Mouse (Mus musculus) fibroblast of lung, adult 2 months (primary cell): ENCODE results near the gene Ptar1.
"Not testable (repeated sequence)": the region's sequence is repeated elsewhere in the genome, so short reads cannot be mapped to it uniquely, and the experiment has no call there.

Experiments used
- DNase-seq: peaks from one replicate; pipeline ENCODE4 v3.0.0-alpha.2; 2011; ENCODE audit warnings: low read depth

The Ptar1 gene

GRCm38 (mm10) chr19:23687296-23688021 is at the start of gene Ptar1:
TSS of gene Ptar1 (plus strand) at chr19:23687429.
- peak; percentile 40 for DNase-seq

GRCm38 (mm10) chr19:23643819-23644218 is 43.4 kb upstream of the Ptar1 start:
- DNase-seq, result no peak

- DNase-seq, result no peak
Measured at GRCm38 (mm10) chr19:23645347-23645746, 41.9 kb upstream of the Ptar1 start.

GRCm38 (mm10) chr19:23647308-23647707 is 39.9 kb upstream of the Ptar1 start:
- DNase-seq, result no peak

- no peak for DNase-seq
Measured at GRCm38 (mm10) chr19:23652644-23653043, 34.6 kb upstream of the Ptar1 start, which contains the start of gene 1700028P14Rik. TSS of gene 1700028P14Rik (minus strand) at chr19:23652812.

GRCm38 (mm10) chr19:23653154-23653553 is 34.1 kb upstream of the Ptar1 start:
- no peak for DNase-seq

GRCm38 (mm10) chr19:23657261-23657932 is 29.8 kb upstream of the Ptar1 start:
- no peak for DNase-seq

- no peak for DNase-seq
Measured at GRCm38 (mm10) chr19:23658350-23658749, 28.9 kb upstream of the Ptar1 start.

- DNase-seq, result no peak
Measured at GRCm38 (mm10) chr19:23664083-23664482, 23.1 kb upstream of the Ptar1 start.

- no peak for DNase-seq
Measured at GRCm38 (mm10) chr19:23668142-23668655, 19.0 kb upstream of the Ptar1 start.

GRCm38 (mm10) chr19:23673021-23673420 is 14.2 kb upstream of the Ptar1 start:
- no peak for DNase-seq

- not testable (repeated sequence) for DNase-seq
Measured at GRCm38 (mm10) chr19:23675656-23676055, 11.6 kb upstream of the Ptar1 start.

- no peak for DNase-seq
Measured at GRCm38 (mm10) chr19:23686962-23687295, 300 bp upstream of the Ptar1 start.

- no peak for DNase-seq
Measured at GRCm38 (mm10) chr19:23688421-23688946, 1.3 kb downstream of the Ptar1 start.

- no peak for DNase-seq
Measured at GRCm38 (mm10) chr19:23694344-23694743, 7.1 kb downstream of the Ptar1 start.

GRCm38 (mm10) chr19:23697861-23698260 is 10.6 kb downstream of the Ptar1 start:
- DNase-seq, result peak; percentile 55

GRCm38 (mm10) chr19:23698366-23698765 is 11.1 kb downstream of the Ptar1 start:
- DNase-seq, result no peak

GRCm38 (mm10) chr19:23699131-23699530 is 11.9 kb downstream of the Ptar1 start:
- no peak for DNase-seq

GRCm38 (mm10) chr19:23702896-23703295 is 15.7 kb downstream of the Ptar1 start:
- DNase-seq, result no peak

GRCm38 (mm10) chr19:23705383-23705782 is 18.2 kb downstream of the Ptar1 start:
- DNase-seq, result no peak

GRCm38 (mm10) chr19:23746506-23746905 is 59.3 kb downstream of the Ptar1 start:
- DNase-seq, result no peak

GRCm38 (mm10) chr19:23757011-23757410 is 69.8 kb downstream of the Ptar1 start:
- no peak for DNase-seq

GRCm38 (mm10) chr19:23757961-23758553 is 70.8 kb downstream of the Ptar1 start:
- DNase-seq, result peak; percentile 75
